Mouse (Mus musculus): ENCODE measurements at regions not wholly inside any gene's neighbourhood (a gene's known extent, or its start where the extent isn't known, plus 50 kb on each side); places are given as distances from the start of the nearest gene placed in this dataset.
"Not testable (repeated sequence)": the region's sequence is repeated elsewhere in the genome, so short reads cannot be mapped to it uniquely, and the experiment has no call there.

- no peak for DNase-seq (ENCODE audit: low read depth, low spot score)
Observed at GRCm38 (mm10) chr2:181930037-181930436, 60.9 kb upstream of the Gm14496 start.

- not testable (repeated sequence) for DNase-seq (ENCODE audit: low read depth, low spot score)
Observed at GRCm38 (mm10) chr2:181930538-181930937, 60.4 kb upstream of the Gm14496 start.

GRCm38 (mm10) chr2:181931077-181931815 is 59.7 kb upstream of the Gm14496 start:
- peak; percentile 69 for DNase-seq (ENCODE audit: low read depth, low spot score)

DNA sequence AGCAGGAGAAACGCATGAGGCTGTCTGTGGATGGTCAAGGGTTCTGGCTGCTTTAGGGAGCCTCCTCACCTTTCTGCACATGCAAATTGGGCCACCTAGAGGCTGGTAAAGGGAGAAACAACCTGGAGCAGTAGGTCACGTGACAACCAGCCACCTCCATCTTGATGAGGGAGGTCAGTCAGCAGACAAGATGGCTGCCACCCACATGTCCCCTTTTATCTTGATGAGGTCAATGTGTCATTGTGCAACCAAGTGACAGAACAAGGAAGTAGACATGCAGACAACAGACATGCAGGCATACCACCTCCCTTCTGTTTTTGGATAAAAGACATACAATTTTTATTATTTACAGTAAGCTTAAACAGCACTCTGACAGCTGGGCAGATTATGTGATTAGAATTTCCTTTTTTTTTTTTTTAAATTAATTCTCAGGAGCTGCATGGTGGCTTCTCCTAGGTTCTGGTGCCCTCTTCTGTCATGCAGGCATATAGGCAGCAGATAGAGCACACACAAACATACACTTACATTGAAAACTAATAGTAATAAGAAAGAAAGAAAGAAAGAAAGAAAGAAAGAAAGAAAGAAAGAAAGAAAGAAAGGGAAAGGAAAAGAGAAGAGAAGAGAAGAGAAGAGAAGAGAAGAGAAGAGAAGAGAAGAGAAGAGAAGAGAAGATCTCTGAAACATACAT is 58.9 kb upstream of the Gm14496 start:
- peak; percentile 38 for DNase-seq (ENCODE audit: low read depth, low spot score)
